Mouse (Mus musculus): ENCODE measurements at regions not wholly inside any gene's neighbourhood (a gene's known extent, or its start where the extent isn't known, plus 50 kb on each side); places are given as distances from the start of the nearest gene placed in this dataset.

- DNase-seq (ENCODE audit: low spot score in 2 of 2) = peak; percentile 5 to 27
Observed at GRCm38 (mm10) chr8:113250264-113250663, 385.1 kb upstream of the Mon1b start.

- peak; percentile 13 to 26 for DNase-seq (ENCODE audit: low spot score in 2 of 2)
Observed at GRCm38 (mm10) chr8:113254076-113254475, 381.3 kb upstream of the Mon1b start.

GRCm38 (mm10) chr8:113259477-113259876 lies 375.9 kb upstream of the Mon1b start:
- no peak for DNase-seq (ENCODE audit: low spot score in 2 of 2)

- no peak for DNase-seq (ENCODE audit: low spot score in 2 of 2)
Observed at GRCm38 (mm10) chr8:113263296-113263695, 372.1 kb upstream of the Mon1b start.

- DNase-seq (ENCODE audit: low spot score in 2 of 2) = no peak
Observed at GRCm38 (mm10) chr8:113271262-113271661, 364.1 kb upstream of the Mon1b start.

- no peak for DNase-seq (ENCODE audit: low spot score in 2 of 2)
Observed at GRCm38 (mm10) chr8:113300273-113300843, 335.0 kb upstream of the Mon1b start.

GRCm38 (mm10) chr8:113303426-113303825 lies 332.0 kb upstream of the Mon1b start:
- no peak for DNase-seq (ENCODE audit: low spot score in 2 of 2)

GRCm38 (mm10) chr8:113317169-113317568 lies 318.2 kb upstream of the Mon1b start:
- no peak for DNase-seq (ENCODE audit: low spot score in 2 of 2)

- no peak for DNase-seq (ENCODE audit: low spot score in 2 of 2)
Observed at GRCm38 (mm10) chr8:113331576-113331975, 303.8 kb upstream of the Mon1b start.

GRCm38 (mm10) chr8:113341306-113341705 lies 294.1 kb upstream of the Mon1b start:
- DNase-seq (ENCODE audit: low spot score in 2 of 2) = no peak

- DNase-seq (ENCODE audit: low spot score in 2 of 2) = no peak
Observed at GRCm38 (mm10) chr8:113361900-113362299, 273.5 kb upstream of the Mon1b start.

GRCm38 (mm10) chr8:113364181-113364580 lies 271.2 kb upstream of the Mon1b start:
- no peak for DNase-seq (ENCODE audit: low spot score in 2 of 2)

GRCm38 (mm10) chr8:113383517-113383916 lies 251.9 kb upstream of the Mon1b start:
- no peak for DNase-seq (ENCODE audit: low spot score in 2 of 2)

GRCm38 (mm10) chr8:113383974-113384373 lies 251.4 kb upstream of the Mon1b start:
- no peak for DNase-seq (ENCODE audit: low spot score in 2 of 2)

- DNase-seq (ENCODE audit: low spot score in 2 of 2) = no peak
Observed at GRCm38 (mm10) chr8:113389504-113389903, 245.9 kb upstream of the Mon1b start.

- no peak for DNase-seq (ENCODE audit: low spot score in 2 of 2)
Observed at GRCm38 (mm10) chr8:113390038-113390437, 245.3 kb upstream of the Mon1b start.

GRCm38 (mm10) chr8:113394319-113394718 lies 241.1 kb upstream of the Mon1b start:
- no peak for DNase-seq (ENCODE audit: low spot score in 2 of 2)

- DNase-seq (ENCODE audit: low spot score in 2 of 2) = no peak
Observed at GRCm38 (mm10) chr8:113405158-113405557, 230.2 kb upstream of the Mon1b start.

- no peak for DNase-seq (ENCODE audit: low spot score in 2 of 2)
Observed at GRCm38 (mm10) chr8:113419352-113419751, 216.0 kb upstream of the Mon1b start.

GRCm38 (mm10) chr8:113422651-113423050 lies 212.7 kb upstream of the Mon1b start:
- DNase-seq (ENCODE audit: low spot score in 2 of 2) = no peak

GRCm38 (mm10) chr8:113439088-113439487 lies 196.3 kb upstream of the Mon1b start:
- no peak for DNase-seq (ENCODE audit: low spot score in 2 of 2)

- no peak for DNase-seq (ENCODE audit: low spot score in 2 of 2)
Observed at GRCm38 (mm10) chr8:113454022-113454421, 181.4 kb upstream of the Mon1b start.

- DNase-seq (ENCODE audit: low spot score in 2 of 2) = no peak
Observed at GRCm38 (mm10) chr8:113464625-113465024, 170.8 kb upstream of the Mon1b start.

- DNase-seq (ENCODE audit: low spot score in 2 of 2) = peak in 1 of 2 experiments; percentile 20
Observed at GRCm38 (mm10) chr8:113465156-113465555, 170.2 kb upstream of the Mon1b start.
